Mouse (Mus musculus) heart, embryonic 11.5 days (tissue): ENCODE data around the gene Tmem161a. TPM values are rescaled to one million over a fixed set of nuclear protein-coding genes. Genes with fewer than 3 reads are reported as not detected.
A peak's percentile ranks its signal among the peaks of the same experiment; 100 is the strongest.

Experiments
- ATAC-seq: fragments of 200-750 bp; cut with Nextera tagmentation; replicated peaks from 2 replicates; pipeline ENCODE4 v1.8.0; 2017; ENCODE audit warnings: moderate library complexity; ENCODE audit not compliant: insufficient number of reproducible peaks, low FRiP score, low TSS enrichment
- H3K27ac ChIP-seq: fragments of 300-500 bp; sonication (generic); 2 replicates; pipeline ENCODE4 v1.5.1; 2014; ENCODE audit warnings: mild to moderate bottlenecking, low read depth, low read length
- H3K27me3 ChIP-seq: fragments of 300-500 bp; sonication (generic); 2 replicates; pipeline ENCODE4 v1.6.1; 2014; ENCODE audit warnings: mild to moderate bottlenecking, low read length, mixed read lengths; ENCODE audit not compliant: control insufficient read depth, insufficient read depth
- H3K36me3 ChIP-seq: fragments of 300-500 bp; sonication (generic); 2 replicates; pipeline ENCODE4 v1.6.1; 2014; ENCODE audit warnings: mild to moderate bottlenecking, low read length, moderate library complexity, mixed read lengths; ENCODE audit not compliant: control insufficient read depth, insufficient read depth
- H3K4me1 ChIP-seq: fragments of 300-500 bp; sonication (generic); 2 replicates; pipeline ENCODE4 v1.6.1; 2014; ENCODE audit warnings: low read length; ENCODE audit not compliant: control insufficient read depth, insufficient read depth
- H3K4me2 ChIP-seq: fragments of 300-500 bp; sonication (generic); 2 replicates; pipeline ENCODE4 v1.6.1; 2014; ENCODE audit warnings: mild to moderate bottlenecking, moderate library complexity
- H3K4me3 ChIP-seq: fragments of 300-500 bp; sonication (generic); 2 replicates; pipeline ENCODE4 v1.5.1; 2014; ENCODE audit warnings: low read depth, low read length
- H3K9ac ChIP-seq: fragments of 300-500 bp; sonication (generic); 2 replicates; pipeline ENCODE4 v1.6.1; 2014; ENCODE audit warnings: mild to moderate bottlenecking, low read depth, low read length, moderate library complexity
- H3K9me3 ChIP-seq: fragments of 300-500 bp; sonication (generic); replicated peaks from 2 replicates; pipeline ENCODE4 v1.6.1; 2016; ENCODE audit warnings: low read length; ENCODE audit not compliant: control insufficient read depth
- WGBS: fragments of 180-500 bp; shearing (Covaris S2); extraction: QIAGEN DNeasy Blood & Tissue Kit; methylation state at CpG from one replicate; pipeline ENCODE4 v1.1.7; 2014; ENCODE audit not compliant: insufficient replicate concordance; 5-methylcytosine and 5-hydroxymethylcytosine counted together
- polyA plus RNA-seq: library from polyadenylated mRNA; unstranded; fragments of >200 nt; fragmentation: Nextera tagmentation; extraction: Ambion mirVana; gene quantifications from 2 replicates; pipeline ENCODE4 v1.2.1, GENCODE M21; 2014

Tmem161a gene
- polyA plus RNA-seq = 64.9 and 67.7 TPM in 2 replicates

DNA sequence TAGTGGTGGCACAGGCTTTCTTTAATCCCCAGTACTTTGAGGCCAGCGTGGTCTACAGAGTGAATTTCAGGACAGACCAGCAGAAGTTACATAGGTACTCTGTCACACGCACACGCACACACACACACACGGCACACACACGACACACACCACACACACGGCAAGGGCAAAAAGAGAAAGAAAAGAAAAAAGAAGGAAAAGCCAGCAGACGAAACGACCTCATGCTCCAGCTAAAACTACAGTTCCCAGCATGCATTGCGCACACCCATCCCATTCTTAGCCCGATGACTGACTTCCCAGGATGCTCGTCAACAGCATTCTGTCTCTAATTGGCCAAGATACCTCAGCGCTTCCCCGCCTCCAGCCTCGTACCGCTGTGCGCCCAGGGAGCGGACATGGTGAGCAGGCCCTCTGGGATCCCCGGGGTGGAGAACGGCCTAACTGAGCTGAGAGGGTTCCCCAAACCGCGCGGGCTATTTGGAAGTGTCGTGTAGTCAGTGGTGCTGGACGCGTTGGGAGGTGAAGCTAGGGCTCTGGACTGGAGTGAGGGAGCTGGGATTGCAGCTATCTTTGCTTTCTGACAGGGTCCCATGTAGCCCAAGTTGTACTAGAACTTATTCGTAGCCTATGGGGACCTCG, at the start of gene Tmem161a:
Gene Tmem161a (plus strand): TSS at position 314 of the 639 bp plus-strand sequence.
- Histone ChIP-seq H3K27me3 (no peaks in the 10 kb centered on the region; the same call in 1 of the 2 replicates), H3K27ac (peak within 1 kb of the TSS; percentile 54; the same call in 1 of the 2 replicates), H3K9me3 (no peaks in the 10 kb centered on the region), H3K9ac (peak within 1 kb of the TSS; percentile 92), H3K36me3 (peaks cover 2% of the 10 kb centered on the region; the same call in 1 of the 2 replicates), H3K4me3 (peak within 1 kb of the TSS; percentile 73), H3K4me1 (peaks cover 8% of the 10 kb centered on the region), H3K4me2 (peak within 1 kb of the TSS; percentile 69)
- WGBS = 3% methylated on average over 27 of the region's 27 CpGs
- ATAC-seq = peak; percentile 82

- no peak overlapping the region for H3K27ac ChIP-seq
- WGBS = 51% methylated on average over 2 of the region's 2 CpGs
- H3K27me3 ChIP-seq = peaks cover 54% of the 10 kb centered on the region
- no peak overlapping the region for H3K4me2 ChIP-seq
- no peaks in the 10 kb centered on the region for H3K36me3 ChIP-seq
- H3K4me1 ChIP-seq = no peaks in the 10 kb centered on the region
- H3K9ac ChIP-seq = no peak overlapping the region
- no peak overlapping the region for H3K4me3 ChIP-seq
- no peaks in the 10 kb centered on the region for H3K9me3 ChIP-seq
- no peak; the same call in 1 of the 2 replicates for ATAC-seq
Measured at GRCm38 (mm10) chr8:70122863-70123262, 49.3 kb upstream of the Tmem161a start.

DNA sequence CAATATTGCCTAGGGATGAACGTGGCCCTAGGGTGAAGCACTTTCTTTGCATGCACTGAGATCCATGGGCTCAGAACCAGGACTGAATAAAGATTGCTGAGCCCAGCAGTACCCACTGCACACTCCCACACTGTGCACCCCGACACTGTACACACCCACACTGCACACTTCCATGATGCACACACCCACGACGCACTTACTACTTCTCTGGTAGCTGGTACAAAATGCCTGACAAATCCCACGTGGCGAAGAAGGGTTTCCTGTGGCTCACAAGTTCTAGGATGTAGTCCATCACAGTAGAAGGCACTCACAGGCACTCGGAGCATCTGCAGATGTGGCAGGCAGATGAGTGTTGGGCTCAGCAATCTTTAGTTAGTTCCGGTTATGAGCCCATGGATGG, 47.2 kb upstream of the Tmem161a start:
- H3K27me3 ChIP-seq = peaks cover 33% of the 10 kb centered on the region
- no peak for ATAC-seq
- WGBS = 53% methylated on average over 8 of the region's 8 CpGs

GRCm38 (mm10) chr8:70128435-70128834, 43.7 kb upstream of the Tmem161a start:
- H3K9me3 ChIP-seq = no peaks in the 10 kb centered on the region
- no peak overlapping the region for H3K27ac ChIP-seq
- peaks cover 5% of the 10 kb centered on the region; the same call in 1 of the 2 replicates for H3K4me1 ChIP-seq
- 63% methylated on average over 3 of the region's 3 CpGs for WGBS
- H3K4me3 ChIP-seq = no peak overlapping the region
- ATAC-seq = no peak
- peaks cover 2% of the 10 kb centered on the region; the same call in 1 of the 2 replicates for H3K36me3 ChIP-seq
- peaks cover 3% of the 10 kb centered on the region; the same call in 1 of the 2 replicates for H3K27me3 ChIP-seq
- H3K9ac ChIP-seq = no peak overlapping the region
- H3K4me2 ChIP-seq = no peak overlapping the region

More for the DNA sequence above, 47.2 kb upstream of the Tmem161a start:
- Histone ChIP-seq H3K4me2 (no peak overlapping the region), H3K9ac (no peak overlapping the region), H3K4me1 (no peaks in the 10 kb centered on the region), H3K4me3 (no peak overlapping the region), H3K27ac (no peak overlapping the region), H3K9me3 (no peaks in the 10 kb centered on the region), H3K36me3 (no peaks in the 10 kb centered on the region)

DNA sequence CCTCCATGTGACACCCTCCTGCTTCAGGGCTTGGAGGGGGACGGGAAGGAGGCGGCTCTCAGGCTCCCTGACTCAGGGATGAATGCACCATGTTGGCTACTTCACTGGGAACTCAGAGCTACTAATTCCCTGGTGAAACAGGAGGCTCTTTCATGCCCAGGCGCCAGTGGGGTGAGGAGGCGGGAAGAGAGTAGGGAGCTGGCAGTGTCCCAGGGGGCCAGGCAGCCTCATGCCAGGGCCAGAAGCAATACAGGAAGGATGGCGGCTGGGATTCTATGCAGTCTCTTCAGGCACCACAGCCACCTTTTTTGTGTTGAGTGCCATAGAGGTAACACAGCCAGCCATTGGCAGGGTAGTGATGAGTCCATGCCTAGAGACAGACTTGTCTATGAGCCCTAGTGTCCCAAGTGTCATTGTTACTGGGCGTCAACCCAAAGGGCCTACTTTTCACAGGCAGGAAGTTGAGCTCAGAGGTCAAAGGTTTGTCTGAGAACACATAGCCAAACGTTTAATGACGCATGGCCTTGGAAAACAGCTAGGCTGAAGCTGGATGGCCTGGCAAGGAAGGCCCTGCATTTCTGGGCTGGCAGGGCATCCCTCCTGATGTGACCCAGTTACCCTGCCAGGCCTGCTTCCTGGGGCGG, 42.7 kb upstream of the Tmem161a start:
- H3K4me1 ChIP-seq = peaks cover 5% of the 10 kb centered on the region; the same call in 1 of the 2 replicates

GRCm38 (mm10) chr8:70130066-70130465, 42.1 kb upstream of the Tmem161a start:
- Histone ChIP-seq H3K4me3 (no peak overlapping the region), H3K9ac (no peak overlapping the region), H3K4me1 (peaks cover 5% of the 10 kb centered on the region; the same call in 1 of the 2 replicates), H3K36me3 (peaks cover 10% of the 10 kb centered on the region), H3K4me2 (no peak overlapping the region), H3K27me3 (0 out of 2 replicates have a peak, but pooled peaks cover 1% of the 10 kb centered on the region), H3K27ac (no peak overlapping the region), H3K9me3 (no peaks in the 10 kb centered on the region)
- 80% methylated on average over 3 of the region's 3 CpGs for WGBS
- ATAC-seq = no peak

More for the DNA sequence above, 42.7 kb upstream of the Tmem161a start:
- H3K9me3 ChIP-seq = no peaks in the 10 kb centered on the region
- H3K27me3 ChIP-seq = 0 out of 2 replicates have a peak, but pooled peaks cover 3% of the 10 kb centered on the region
- H3K36me3 ChIP-seq = peaks cover 4% of the 10 kb centered on the region
- 63% methylated on average over 9 of the region's 9 CpGs for WGBS
- H3K9ac ChIP-seq = no peak overlapping the region
- ATAC-seq = no peak
- H3K4me3 ChIP-seq = no peak overlapping the region
- H3K4me2 ChIP-seq = no peak overlapping the region
- H3K27ac ChIP-seq = no peak overlapping the region

- peak within 1 kb of the TSS; percentile 85 for H3K9ac ChIP-seq
- H3K4me3 ChIP-seq = peak within 1 kb of the TSS; percentile 85
- H3K36me3 ChIP-seq = peaks cover 18% of the 10 kb centered on the region
- H3K9me3 ChIP-seq = no peaks in the 10 kb centered on the region
- H3K27me3 ChIP-seq = no peaks in the 10 kb centered on the region
- 1% methylated on average over 37 of the region's 37 CpGs for WGBS
- peak; percentile 78 for ATAC-seq
- H3K4me2 ChIP-seq = peak within 1 kb of the TSS; percentile 88
- peaks cover 5% of the 10 kb centered on the region; the same call in 1 of the 2 replicates for H3K4me1 ChIP-seq
- no peak within 1 kb of the TSS; the same call in 1 of the 2 replicates for H3K27ac ChIP-seq
Measured at GRCm38 (mm10) chr8:70131166-70131883, 40.8 kb upstream of the Tmem161a start, which contains the start of gene Nr2c2ap. TSS of gene Nr2c2ap (plus strand) at chr8:70131333.

DNA sequence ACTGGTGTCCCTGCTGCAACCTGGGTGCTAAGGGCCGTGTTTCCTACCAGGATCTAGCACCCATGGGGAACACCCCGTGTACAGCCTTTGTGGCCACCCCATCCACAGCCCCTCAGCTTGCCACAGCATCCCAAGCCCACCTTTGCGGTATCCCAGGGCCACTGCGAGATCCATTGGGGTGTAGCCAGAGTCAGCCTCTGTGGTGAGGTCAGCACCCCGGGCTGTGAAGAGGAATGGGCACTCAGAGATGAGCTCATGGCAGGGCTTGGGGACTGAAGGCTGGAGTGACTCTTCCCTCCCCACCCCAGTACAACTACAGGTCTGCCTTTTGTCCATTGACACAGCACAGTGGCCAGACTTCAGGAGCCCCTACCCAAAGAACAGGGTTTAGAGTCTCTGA, 38.1 kb upstream of the Tmem161a start:
- peaks cover 10% of the 10 kb centered on the region for H3K4me1 ChIP-seq
- WGBS = 90% methylated on average over 5 of the region's 5 CpGs
- H3K9ac ChIP-seq = no peak overlapping the region
- ATAC-seq = no peak
- H3K36me3 ChIP-seq = peaks cover 18% of the 10 kb centered on the region
- H3K4me3 ChIP-seq = no peak overlapping the region
- H3K9me3 ChIP-seq = no peaks in the 10 kb centered on the region
- H3K27me3 ChIP-seq = no peaks in the 10 kb centered on the region
- no peak overlapping the region for H3K27ac ChIP-seq
- no peak overlapping the region for H3K4me2 ChIP-seq
